8 mouse cellular contexts compared by ENCODE assay signal in genomic region chr4:99194826-99195225, GRCm38 (mm10). TPM values are rescaled to one million over a fixed set of nuclear protein-coding genes. Genes with fewer than 3 reads are reported as not detected.
A peak's percentile ranks its signal among the peaks of the same experiment; 100 is the strongest.
DNase-seq lines count a peak whose midpoint lies in the region; ATAC-seq lines count a peak whose summit lies in the region.

No protein-coding gene starts in this region.

- no peaks in the 10 kb centered on the region for H3K27me3 ChIP-seq in lung, embryonic 15.5 days
- H3K27me3 ChIP-seq in embryonic facial prominence, embryonic 13.5 days = no peaks in the 10 kb centered on the region
- H3K27me3 ChIP-seq in limb, embryonic 10.5 days (ENCODE audit: low read depth, poor library complexity, severe bottlenecking) = no peaks in the 10 kb centered on the region
- H3K27me3 ChIP-seq in neural tube, embryonic 15.5 days (replicated peaks) = no peaks in the 10 kb centered on the region

- peak overlapping the region; percentile 64 for H3K4me2 ChIP-seq in lung, embryonic 15.5 days
- peak overlapping the region; percentile 73 for H3K4me2 ChIP-seq in embryonic facial prominence, embryonic 13.5 days
- H3K4me2 ChIP-seq in neural tube, embryonic 15.5 days = peak overlapping the region; percentile 66

- H3K27ac ChIP-seq in lung, embryonic 15.5 days = no peak overlapping the region
- no peak overlapping the region for H3K27ac ChIP-seq in embryonic facial prominence, embryonic 13.5 days
- H3K27ac ChIP-seq in limb, embryonic 10.5 days = peak overlapping the region; percentile 97; the same call in 1 of the 2 replicates
- no peak overlapping the region for H3K27ac ChIP-seq in neural tube, embryonic 15.5 days (replicated peaks)

- H3K9me3 ChIP-seq in lung, embryonic 15.5 days = no peaks in the 10 kb centered on the region
- H3K9me3 ChIP-seq in embryonic facial prominence, embryonic 13.5 days = no peaks in the 10 kb centered on the region
- H3K9me3 ChIP-seq in limb, embryonic 10.5 days (replicated peaks) = no peaks in the 10 kb centered on the region
- H3K9me3 ChIP-seq in neural tube, embryonic 15.5 days (replicated peaks) = no peaks in the 10 kb centered on the region

- 19% methylated on average over 5 of the region's 5 CpGs for WGBS in lung, embryonic 15.5 days
- 16% methylated on average over 5 of the region's 5 CpGs for WGBS in embryonic facial prominence, embryonic 13.5 days
- 43% methylated on average over 5 of the region's 5 CpGs for WGBS in limb, embryonic 10.5 days
- WGBS in neural tube, embryonic 15.5 days = 39% methylated on average over 5 of the region's 5 CpGs

- DNase-seq in lung, postnatal 4 days = no peak
- no peak for DNase-seq in limb, embryonic 10.5 days (ENCODE audit: low spot score)
- no peak for DNase-seq in cerebellum, postnatal 36 days
- DNase-seq in cerebellum, adult 8-10 months = no peak
- no peak for DNase-seq in cerebellum, postnatal 4 days (ENCODE audit: low spot score in 2 of 2)

- no peak for ATAC-seq in lung, embryonic 15.5 days (ENCODE audit: borderline replicate concordance, extremely low read depth, low FRiP score, low TSS enrichment)
- no peak for ATAC-seq in embryonic facial prominence, embryonic 13.5 days (ENCODE audit: insufficient number of reproducible peaks, insufficient read depth, low FRiP score, low TSS enrichment, low read depth)
- no peak for ATAC-seq in neural tube, embryonic 15.5 days (ENCODE audit: low FRiP score)

- H3K4me1 ChIP-seq in lung, embryonic 15.5 days = peaks cover 14% of the 10 kb centered on the region
- H3K4me1 ChIP-seq in embryonic facial prominence, embryonic 13.5 days = no peaks in the 10 kb centered on the region
- peaks cover 8% of the 10 kb centered on the region for H3K4me1 ChIP-seq in limb, embryonic 10.5 days
- peaks cover 17% of the 10 kb centered on the region for H3K4me1 ChIP-seq in neural tube, embryonic 15.5 days

- no peaks in the 10 kb centered on the region for H3K36me3 ChIP-seq in lung, embryonic 15.5 days
- H3K36me3 ChIP-seq in embryonic facial prominence, embryonic 13.5 days = 0 out of 2 replicates have a peak, but pooled peaks cover 3% of the 10 kb centered on the region
- H3K36me3 ChIP-seq in limb, embryonic 10.5 days = peaks cover 2% of the 10 kb centered on the region; the same call in 1 of the 2 replicates
- no peaks in the 10 kb centered on the region for H3K36me3 ChIP-seq in neural tube, embryonic 15.5 days

- H3K4me3 ChIP-seq in lung, embryonic 15.5 days = peak overlapping the region; percentile 75
- H3K4me3 ChIP-seq in embryonic facial prominence, embryonic 13.5 days = peak overlapping the region; percentile 72
- H3K4me3 ChIP-seq in limb, embryonic 10.5 days = peak overlapping the region; percentile 75
- peak overlapping the region; percentile 78 for H3K4me3 ChIP-seq in neural tube, embryonic 15.5 days (replicated peaks)

- H3K9ac ChIP-seq in lung, embryonic 15.5 days = peak overlapping the region; percentile 72; the same call in 1 of the 2 replicates
- H3K9ac ChIP-seq in embryonic facial prominence, embryonic 13.5 days = peak overlapping the region; percentile 93
- H3K9ac ChIP-seq in neural tube, embryonic 15.5 days (replicated peaks) = peak overlapping the region; percentile 89

RNA-seq across cellular contexts. Expression of gene Atg4c, which starts 1.1 kb away (rescaled TPM):
- polyA plus RNA-seq in lung, embryonic 15.5 days (2015; fragmentation: Nextera tagmentation; extraction: Ambion mirVana) = 12.2 and 12.7 TPM in 2 replicates
- 16.9 and 22.0 TPM in 2 replicates for polyA plus RNA-seq in embryonic facial prominence, embryonic 13.5 days (2015; fragmentation: Nextera tagmentation; extraction: Ambion mirVana)
- 12.4 and 15.5 TPM in 2 replicates for polyA plus RNA-seq in limb, embryonic 10.5 days (2016; fragmentation: Nextera tagmentation; extraction: Ambion mirVana)
- 17.9 and 18.8 TPM in 2 replicates for polyA plus RNA-seq in neural tube, embryonic 15.5 days (2015; fragmentation: Nextera tagmentation; extraction: Ambion mirVana)
